Mouse (Mus musculus) gastrocnemius, postnatal 4 days (tissue): ENCODE data around the gene Ntrk2. TPM values are rescaled to one million over a fixed set of nuclear protein-coding genes. Genes with fewer than 3 reads are reported as not detected.

ENCODE experiments used
- DNase-seq, 2 experiments: peaks; one replicate each; pipeline ENCODE4 v3.0.0; 2021 to 2022; ENCODE audit warnings: low spot score in 2 of 2, mixed read lengths in 2 of 2
- total RNA-seq, 2 experiments: library from RNA; stranded (reverse); gene quantifications; 2 replicates each; pipeline ENCODE4 v1.2.3; 2021

The Ntrk2 gene
- total RNA-seq, 2 experiments from 2014 or later: 21.7 to 24.8 TPM

GRCm38 (mm10) chr13:58958171-58958904 lies 152.0 kb downstream of the Ntrk2 start:
- DNase-seq: no peak

GRCm38 (mm10) chr13:58960321-58960720 lies 154.0 kb downstream of the Ntrk2 start:
- no peak for DNase-seq

- DNase-seq: no peak
Measured at GRCm38 (mm10) chr13:58964701-58965359, 158.5 kb downstream of the Ntrk2 start.

- no peak for DNase-seq
Measured at GRCm38 (mm10) chr13:58965826-58966225, 159.5 kb downstream of the Ntrk2 start.

GRCm38 (mm10) chr13:58966466-58966865 lies 160.1 kb downstream of the Ntrk2 start:
- DNase-seq: no peak

GRCm38 (mm10) chr13:58968168-58968567 lies 161.8 kb downstream of the Ntrk2 start:
- DNase-seq: no peak

GRCm38 (mm10) chr13:58971449-58971903 lies 165.1 kb downstream of the Ntrk2 start:
- no peak for DNase-seq

GRCm38 (mm10) chr13:58972511-58972910 lies 166.1 kb downstream of the Ntrk2 start:
- no peak for DNase-seq

GRCm38 (mm10) chr13:58996447-58996846 lies 190.1 kb downstream of the Ntrk2 start:
- no peak for DNase-seq

GRCm38 (mm10) chr13:58997763-58998162 lies 191.4 kb downstream of the Ntrk2 start:
- no peak for DNase-seq

- no peak for DNase-seq
Measured at GRCm38 (mm10) chr13:58999373-59000053, 193.1 kb downstream of the Ntrk2 start.

GRCm38 (mm10) chr13:59002943-59003806 lies 196.8 kb downstream of the Ntrk2 start:
- DNase-seq: no peak

GRCm38 (mm10) chr13:59003807-59004173 lies 197.4 kb downstream of the Ntrk2 start:
- no peak for DNase-seq

GRCm38 (mm10) chr13:59004579-59004978 lies 198.2 kb downstream of the Ntrk2 start:
- DNase-seq: no peak

- DNase-seq: no peak
Measured at GRCm38 (mm10) chr13:59009855-59010254, 203.5 kb downstream of the Ntrk2 start.

- no peak for DNase-seq
Measured at GRCm38 (mm10) chr13:59010893-59011529, 204.6 kb downstream of the Ntrk2 start.

GRCm38 (mm10) chr13:59011530-59011903 lies 205.1 kb downstream of the Ntrk2 start:
- DNase-seq: peak; percentile 41 to 73

GRCm38 (mm10) chr13:59015360-59015759 lies 209.0 kb downstream of the Ntrk2 start:
- no peak for DNase-seq

GRCm38 (mm10) chr13:59017121-59017520 lies 210.8 kb downstream of the Ntrk2 start:
- no peak for DNase-seq

GRCm38 (mm10) chr13:59022251-59023042 lies 216.1 kb downstream of the Ntrk2 start:
- DNase-seq: no peak
